ENCODE assay signal across 20 mouse cellular contexts in genomic region chr15:96487066-96487698, GRCm38 (mm10). TPM values are rescaled to one million over a fixed set of nuclear protein-coding genes. Genes with fewer than 3 reads are reported as not detected.
DNase-seq lines count a peak whose midpoint lies in the region; ATAC-seq and TF ChIP-seq lines count a peak whose summit lies in the region.
"Had no signal": no experiment of that assay in that cellular context is flagged by ENCODE, and none has a peak within 500 bp of the region (broad histone marks: within the 10 kb centered on the region; RNA-seq: fewer than 3 reads in every experiment).

No protein-coding gene starts in this region.

- no peak overlapping the region for H3K4me3 ChIP-seq in embryonic facial prominence, embryonic 14.5 days (ENCODE audit: low read depth, low read length)
- no peak overlapping the region for H3K4me3 ChIP-seq in embryonic facial prominence, embryonic 10.5 days
- H3K4me3 ChIP-seq in liver, adult 2 months (ENCODE audit: insufficient read depth, low read depth, low read length): no peak overlapping the region
- H3K4me3 ChIP-seq: embryonic facial prominence, embryonic 12.5 days; forebrain, embryonic 12.5 days; heart, embryonic 15.5 days; myocyte had no signal

- no peak for TF ChIP-seq CTCF in liver, adult 2 months (IDR thresholded peaks at IDR 0.05; ENCODE audit: low read depth, low read length)

- peak; percentile 8; the same call in 1 of the 2 replicates for ATAC-seq in embryonic facial prominence, embryonic 14.5 days (ENCODE audit: low read depth)

- no peak for TF ChIP-seq POLR2A in liver, adult 2 months (IDR thresholded peaks at IDR 0.05; ENCODE audit: extremely low read depth, insufficient read depth, low read length)

- H3K9me3 ChIP-seq in embryonic facial prominence, embryonic 14.5 days (ENCODE audit: control insufficient read depth, low read length): no peaks in the 10 kb centered on the region
- H3K9me3 ChIP-seq in embryonic facial prominence, embryonic 10.5 days: no peaks in the 10 kb centered on the region
- H3K9me3 ChIP-seq: embryonic facial prominence, embryonic 12.5 days; forebrain, embryonic 12.5 days; heart, embryonic 15.5 days had no signal

- H3K36me3 ChIP-seq in embryonic facial prominence, embryonic 14.5 days (ENCODE audit: control insufficient read depth, insufficient read depth, low read length): no peaks in the 10 kb centered on the region
- no peaks in the 10 kb centered on the region for H3K36me3 ChIP-seq in embryonic facial prominence, embryonic 10.5 days (replicated peaks)
- no peaks in the 10 kb centered on the region for H3K36me3 ChIP-seq in liver, adult 2 months (ENCODE audit: control insufficient read depth, insufficient read depth, low read length)
- H3K36me3 ChIP-seq: embryonic facial prominence, embryonic 12.5 days; forebrain, embryonic 12.5 days; heart, embryonic 15.5 days had no signal

- H3K4me2 ChIP-seq in embryonic facial prominence, embryonic 14.5 days (ENCODE audit: low read depth, low read length): no peak overlapping the region
- H3K4me2 ChIP-seq: embryonic facial prominence, embryonic 12.5 days; forebrain, embryonic 12.5 days; heart, embryonic 15.5 days; hindbrain, embryonic 14.5 days had no signal

- WGBS in embryonic facial prominence, embryonic 14.5 days: 48% methylated on average over 12 of the region's 12 CpGs
- 63% methylated on average over 12 of the region's 12 CpGs for WGBS in embryonic facial prominence, embryonic 10.5 days
- WGBS in liver, adult 2 months: 64% methylated on average over 12 of the region's 12 CpGs

- intact Hi-C loops in left cerebral cortex, postnatal 14 days (cut with DNase I): no loop called here

- no peak overlapping the region for H3K9ac ChIP-seq in embryonic facial prominence, embryonic 14.5 days (ENCODE audit: low read depth, low read length)
- H3K9ac ChIP-seq in liver, adult 2 months (ENCODE audit: low read depth, low read length): no peak overlapping the region
- H3K9ac ChIP-seq: embryonic facial prominence, embryonic 12.5 days; forebrain, embryonic 12.5 days; heart, embryonic 15.5 days; hindbrain, embryonic 14.5 days; liver, embryonic 14.5 days had no signal

- H3K27me3 ChIP-seq in embryonic facial prominence, embryonic 14.5 days (replicated peaks; ENCODE audit: control insufficient read depth, insufficient read depth, low read length): no peaks in the 10 kb centered on the region
- no peaks in the 10 kb centered on the region for H3K27me3 ChIP-seq in embryonic facial prominence, embryonic 10.5 days (replicated peaks; ENCODE audit: low read depth, poor library complexity, severe bottlenecking)
- no peaks in the 10 kb centered on the region for H3K27me3 ChIP-seq in liver, adult 2 months (ENCODE audit: control insufficient read depth, insufficient read depth, low read length)
- H3K27me3 ChIP-seq: embryonic facial prominence, embryonic 12.5 days; forebrain, embryonic 12.5 days; heart, embryonic 15.5 days had no signal

- peak; percentile 73 for DNase-seq in embryonic facial prominence, embryonic 14.5 days (ENCODE audit: low spot score)
- DNase-seq in embryonic facial prominence, embryonic 10.5 days (ENCODE audit: low spot score): no peak
- DNase-seq in left cerebral cortex, postnatal 14 days (ENCODE audit: low spot score in 2 of 2): peak; percentile 22 to 25
- no peak for DNase-seq in left cerebral cortex, adult 9 months (ENCODE audit: low spot score in 2 of 2)
- DNase-seq in ES-CJ7 (ENCODE audit: low read depth, low spot score): peak; percentile 38
- DNase-seq in liver, adult 2 months (ENCODE audit: extremely low read depth, low read depth, low spot score): peak; percentile 57
- no peak for DNase-seq in spleen, postnatal 10 days (ENCODE audit: low spot score in 2 of 2)
- no peak for DNase-seq in retina, postnatal 1 day
- DNase-seq: adrenal gland, postnatal 14 days; cerebellum, postnatal 14 days; kidney, adult 8-10 months; kidney, postnatal 4 days; right cerebral cortex, postnatal 4 days; thymus, postnatal 36 days had no signal

- H3K4me1 ChIP-seq in embryonic facial prominence, embryonic 14.5 days (ENCODE audit: control insufficient read depth, insufficient read depth, low read length): peaks cover 18% of the 10 kb centered on the region
- H3K4me1 ChIP-seq in embryonic facial prominence, embryonic 10.5 days: peaks cover 39% of the 10 kb centered on the region
- no peaks in the 10 kb centered on the region for H3K4me1 ChIP-seq in liver, adult 2 months (ENCODE audit: control insufficient read depth, insufficient read depth, low read length)

- H3K79me2 ChIP-seq in liver, adult 2 months (ENCODE audit: control insufficient read depth, insufficient read depth, low read length): no peaks in the 10 kb centered on the region

- peak overlapping the region; percentile 44; the same call in 1 of the 2 replicates for H3K27ac ChIP-seq in embryonic facial prominence, embryonic 14.5 days (replicated peaks; ENCODE audit: low read depth, low read length)
- no peak overlapping the region for H3K27ac ChIP-seq in embryonic facial prominence, embryonic 10.5 days (replicated peaks)
- no peak overlapping the region for H3K27ac ChIP-seq in liver, adult 2 months (replicated peaks; ENCODE audit: insufficient read depth, low read depth, low read length)
- H3K27ac ChIP-seq: embryonic facial prominence, embryonic 12.5 days; forebrain, embryonic 12.5 days; heart, embryonic 15.5 days; hindbrain, embryonic 14.5 days; liver, embryonic 14.5 days had no signal

RNA-seq across cellular contexts. Expression of gene Scaf11, which starts 26.5 kb away (rescaled TPM):
- polyA plus RNA-seq in embryonic facial prominence, embryonic 14.5 days (2014; fragmentation: Nextera tagmentation; extraction: Ambion mirVana): 80.3 and 83.9 TPM in 2 replicates
- polyA plus RNA-seq in embryonic facial prominence, embryonic 10.5 days (2016; fragmentation: Nextera tagmentation; extraction: Ambion mirVana): 116 and 118 TPM in 2 replicates
- total RNA-seq in left cerebral cortex, postnatal 14 days (2021): 10 to 100 TPM; 41.5 to 42.5 TPM
- total RNA-seq in liver, adult 2 months (2014; rRNA removed): 29.2 and 31.1 TPM in 2 replicates
- polyA plus RNA-seq in liver, adult 2 months (2012; rRNA removed): 10.6 and 12.1 TPM in 2 replicates

Comparison
In these comparisons a context has a peak if more than half of its experiments do, and no peak if none do; other contexts are left out.
1. DNase-seq: peak in embryonic facial prominence, embryonic 14.5 days (single experiment), left cerebral cortex, postnatal 14 days (2 of 2), ES-CJ7 (single experiment) and liver, adult 2 months (single experiment); none in embryonic facial prominence, embryonic 10.5 days (single experiment), left cerebral cortex, adult 9 months (0 of 2), spleen, postnatal 10 days (0 of 2) and retina, postnatal 1 day (single experiment).